Mouse (Mus musculus): Measurements from ENCODE around the gene Xrcc5.

Xrcc5 gene

DNA sequence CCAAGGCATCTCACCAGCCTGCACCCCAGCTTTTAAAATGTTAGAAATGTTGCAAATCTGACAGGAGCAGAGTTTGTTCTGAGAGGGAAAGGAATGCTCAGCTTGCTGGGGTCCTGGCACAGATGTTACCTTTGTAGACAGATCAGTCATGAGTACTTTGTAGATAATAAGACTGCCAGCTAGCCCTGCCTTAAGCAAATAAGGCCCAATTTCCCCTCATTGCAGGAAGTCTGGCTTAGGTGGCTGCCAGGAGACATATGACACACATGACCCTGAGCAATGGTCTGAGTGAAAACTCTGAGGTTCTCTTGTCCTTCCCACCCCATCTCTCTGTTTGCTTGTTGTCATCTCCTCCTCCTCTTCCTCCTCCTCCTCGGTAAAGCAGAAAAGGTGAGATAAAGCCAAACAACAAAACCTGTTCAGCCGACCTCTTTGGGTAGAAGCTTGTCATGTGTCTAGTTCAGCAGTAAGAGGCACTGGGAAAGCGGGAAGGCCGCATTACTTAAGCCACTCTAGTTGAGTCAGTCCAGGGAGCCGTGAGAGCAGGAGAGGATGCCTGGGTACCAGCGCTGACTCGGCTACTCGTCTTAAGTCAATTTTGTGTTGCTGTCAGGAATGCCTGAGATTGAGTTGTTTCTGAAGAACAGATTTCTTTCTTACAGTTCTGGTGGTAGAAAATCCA lies 92.6 kb downstream of the Xrcc5 start:
- no peak for DNase-seq

DNA sequence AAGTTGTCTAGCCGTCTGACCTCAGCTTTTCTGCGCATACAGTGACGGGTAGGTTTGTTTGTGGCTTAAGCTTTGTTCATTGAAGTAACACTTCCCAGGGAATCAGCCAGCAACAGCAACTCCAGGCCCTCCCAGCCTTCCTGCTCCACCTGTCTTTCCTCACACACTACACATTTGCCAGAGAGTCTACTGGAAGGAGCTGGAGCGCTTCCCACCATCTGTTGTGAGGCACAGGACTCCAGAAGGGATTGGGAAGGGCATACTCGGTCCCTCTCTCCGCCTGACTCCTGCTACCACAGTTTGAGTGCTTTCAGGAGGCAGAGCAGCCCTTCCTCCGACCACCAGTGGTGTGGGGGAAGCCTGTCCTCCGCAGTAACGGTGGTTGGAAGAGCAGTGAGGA lies 93.4 kb downstream of the Xrcc5 start:
- peak; percentile 34 for DNase-seq

DNA sequence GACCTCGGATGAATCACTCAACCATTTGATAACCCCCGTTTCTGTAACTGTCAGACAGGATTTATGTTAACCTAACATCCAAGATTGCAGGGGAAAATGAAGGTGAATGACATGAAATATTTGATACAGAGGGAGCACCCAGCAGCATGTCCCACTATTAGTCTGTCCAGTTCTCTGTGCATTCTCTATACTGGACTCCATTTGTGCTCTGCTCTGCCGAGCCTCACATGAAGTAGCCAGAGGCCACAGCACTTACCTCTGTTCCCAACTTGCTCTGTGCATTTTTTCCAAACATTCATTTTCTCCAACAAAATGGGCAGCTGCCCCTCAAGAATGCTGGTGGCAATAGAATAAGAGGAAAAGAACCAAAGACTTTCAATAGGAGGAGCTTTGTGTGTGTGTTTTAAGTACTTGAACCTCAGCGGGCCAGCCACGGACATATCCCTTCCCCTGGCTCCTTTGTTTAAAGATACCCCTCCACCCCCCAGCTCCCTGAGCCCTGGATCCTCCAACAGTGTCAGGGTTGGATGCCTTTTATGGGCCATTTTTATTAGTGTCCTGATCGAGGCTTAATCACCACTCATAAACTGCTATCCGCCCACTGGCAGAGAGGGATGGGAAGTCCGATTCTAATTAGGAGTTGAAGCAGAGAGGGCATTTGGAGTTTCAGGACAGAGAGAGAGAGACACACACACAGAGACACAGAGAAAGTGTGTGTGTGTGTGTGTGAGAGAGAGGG lies 94.3 kb downstream of the Xrcc5 start:
- DNase-seq = no peak

DNA sequence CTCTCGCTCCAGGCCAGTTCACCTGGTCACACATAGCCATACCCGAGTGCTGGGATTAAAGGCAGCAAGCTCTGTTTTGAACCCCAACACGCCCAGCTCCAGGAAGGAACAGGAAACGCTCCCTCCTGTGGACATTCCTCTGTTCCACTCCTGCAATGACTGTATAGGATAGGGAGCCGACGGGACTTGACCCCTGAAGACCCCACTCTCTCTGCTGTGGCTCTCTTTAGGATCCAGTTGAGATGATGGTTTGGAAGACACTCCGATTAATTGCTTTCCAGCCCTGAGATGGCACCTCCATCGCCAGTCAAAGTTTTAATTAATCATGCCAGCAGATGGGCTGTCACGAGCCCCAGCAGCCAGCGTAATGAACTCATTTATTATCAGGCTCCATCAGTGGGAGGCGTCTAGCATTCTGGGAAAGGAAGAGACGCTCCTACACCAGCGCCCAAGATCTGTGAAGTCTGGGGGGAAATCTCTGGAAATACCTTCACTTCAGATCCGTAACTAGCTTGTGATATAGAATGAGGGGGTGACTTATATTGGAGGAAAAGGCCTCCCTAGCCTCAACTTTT lies 99.4 kb downstream of the Xrcc5 start:
- DNase-seq = no peak

DNA sequence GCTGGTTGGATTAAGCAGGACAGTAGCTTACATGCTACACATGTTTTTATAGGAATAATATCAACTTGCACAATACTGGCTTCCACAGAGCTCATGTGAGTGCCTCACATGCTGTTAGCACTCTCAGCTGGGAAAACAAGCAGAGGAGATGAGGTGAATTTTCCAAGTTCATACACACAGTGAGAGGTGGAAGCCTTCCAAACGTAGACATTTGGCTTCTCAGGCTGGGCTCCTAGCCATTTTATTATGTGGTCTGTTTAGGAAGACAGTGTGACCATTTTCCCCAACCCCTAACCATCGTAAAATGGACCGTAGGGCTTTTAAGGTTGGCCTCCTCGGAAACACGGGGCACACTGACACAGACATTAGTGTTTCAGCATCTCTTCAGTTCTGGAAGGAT lies 102.7 kb downstream of the Xrcc5 start:
- no peak for DNase-seq

DNA sequence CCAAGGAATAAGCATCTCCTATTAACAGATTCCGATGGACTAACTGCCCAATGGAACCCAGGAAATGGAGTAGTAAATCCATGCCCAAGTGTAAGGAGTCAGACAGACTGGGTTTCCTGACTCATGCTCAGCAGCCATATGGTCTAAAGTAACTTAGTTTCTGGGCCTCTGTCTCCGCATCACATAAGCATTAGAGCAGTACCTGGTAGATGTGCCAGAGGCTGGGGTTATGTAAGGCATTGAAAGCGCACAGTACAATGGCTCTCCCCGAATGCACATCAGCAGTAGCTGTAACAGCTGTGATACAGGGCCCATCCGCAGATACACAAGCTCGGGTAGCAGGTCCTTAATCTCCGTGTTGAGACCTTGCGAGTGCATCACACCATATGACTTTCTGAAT lies 103.9 kb downstream of the Xrcc5 start:
- DNase-seq = peak; percentile 32

DNA sequence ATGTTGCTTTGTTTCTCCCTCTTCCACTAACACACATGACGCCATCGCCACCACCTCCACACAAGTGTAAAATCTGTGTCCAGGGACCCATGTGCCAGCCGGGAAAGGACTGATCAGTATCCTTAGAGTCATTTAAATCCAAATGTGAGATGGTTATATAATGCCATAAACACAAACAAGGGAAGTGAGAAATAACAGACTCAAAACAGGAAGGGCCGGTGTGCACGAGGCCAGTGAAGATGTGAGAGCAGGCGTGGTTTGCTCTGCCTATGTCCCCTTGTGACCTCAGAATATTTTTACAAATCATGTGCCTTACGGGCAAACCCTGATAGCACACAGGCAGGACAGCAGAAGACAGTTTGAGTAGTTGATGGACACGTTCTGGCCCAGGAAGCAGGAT lies 106.0 kb downstream of the Xrcc5 start:
- DNase-seq = peak; percentile 18

DNA sequence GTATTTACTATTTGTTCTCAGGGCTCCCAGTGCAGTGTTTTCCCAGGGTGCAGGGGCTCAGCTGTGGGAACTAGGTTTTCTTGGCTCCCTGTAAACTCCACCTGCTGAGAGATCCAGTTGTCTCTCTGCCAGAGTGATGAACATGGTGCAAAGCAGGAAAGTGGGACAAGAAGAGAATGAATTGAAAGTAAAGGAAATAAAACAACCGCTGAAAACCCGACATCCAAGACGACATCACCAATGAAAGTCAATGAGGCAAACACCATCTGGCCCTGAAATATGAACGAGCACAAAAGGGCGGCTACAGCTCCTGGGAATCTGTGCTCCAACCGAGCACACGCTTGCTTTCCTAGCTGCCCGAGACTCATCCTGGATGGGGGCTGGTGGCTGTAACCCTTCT lies 106.9 kb downstream of the Xrcc5 start:
- peak; percentile 28 for DNase-seq

DNA sequence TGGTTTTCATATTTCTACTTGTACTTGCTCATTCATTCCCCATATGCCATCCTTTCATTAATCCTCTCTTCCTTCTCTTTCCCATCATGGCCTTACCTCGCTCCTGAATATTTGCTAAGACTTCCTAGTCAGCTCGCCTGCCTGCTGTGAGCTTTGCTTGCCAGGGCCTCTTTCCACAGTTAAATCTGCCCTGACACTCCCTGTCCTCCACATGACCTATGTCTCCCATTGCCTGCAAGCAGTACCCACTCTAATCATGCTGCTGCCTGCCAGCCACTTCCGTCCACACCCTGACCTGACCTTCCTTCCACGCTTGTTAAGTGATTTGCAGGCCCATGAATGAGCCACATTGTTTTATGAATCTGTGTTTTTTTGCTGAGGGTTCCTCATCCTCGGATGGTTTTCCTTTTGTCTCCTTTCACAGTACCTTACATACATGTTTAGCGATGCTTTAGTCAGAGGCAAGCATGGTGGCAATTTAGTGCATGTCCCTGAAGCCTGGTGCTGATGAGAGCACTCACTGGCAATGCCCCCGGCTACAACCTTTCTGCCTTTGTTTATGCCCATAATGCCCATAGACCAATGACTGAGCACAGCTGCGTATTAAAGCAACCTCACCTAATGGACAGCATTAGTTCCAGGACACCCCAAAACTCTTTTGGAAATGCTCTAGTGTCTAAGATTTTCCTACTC lies 107.5 kb downstream of the Xrcc5 start:
- no peak for DNase-seq

DNA sequence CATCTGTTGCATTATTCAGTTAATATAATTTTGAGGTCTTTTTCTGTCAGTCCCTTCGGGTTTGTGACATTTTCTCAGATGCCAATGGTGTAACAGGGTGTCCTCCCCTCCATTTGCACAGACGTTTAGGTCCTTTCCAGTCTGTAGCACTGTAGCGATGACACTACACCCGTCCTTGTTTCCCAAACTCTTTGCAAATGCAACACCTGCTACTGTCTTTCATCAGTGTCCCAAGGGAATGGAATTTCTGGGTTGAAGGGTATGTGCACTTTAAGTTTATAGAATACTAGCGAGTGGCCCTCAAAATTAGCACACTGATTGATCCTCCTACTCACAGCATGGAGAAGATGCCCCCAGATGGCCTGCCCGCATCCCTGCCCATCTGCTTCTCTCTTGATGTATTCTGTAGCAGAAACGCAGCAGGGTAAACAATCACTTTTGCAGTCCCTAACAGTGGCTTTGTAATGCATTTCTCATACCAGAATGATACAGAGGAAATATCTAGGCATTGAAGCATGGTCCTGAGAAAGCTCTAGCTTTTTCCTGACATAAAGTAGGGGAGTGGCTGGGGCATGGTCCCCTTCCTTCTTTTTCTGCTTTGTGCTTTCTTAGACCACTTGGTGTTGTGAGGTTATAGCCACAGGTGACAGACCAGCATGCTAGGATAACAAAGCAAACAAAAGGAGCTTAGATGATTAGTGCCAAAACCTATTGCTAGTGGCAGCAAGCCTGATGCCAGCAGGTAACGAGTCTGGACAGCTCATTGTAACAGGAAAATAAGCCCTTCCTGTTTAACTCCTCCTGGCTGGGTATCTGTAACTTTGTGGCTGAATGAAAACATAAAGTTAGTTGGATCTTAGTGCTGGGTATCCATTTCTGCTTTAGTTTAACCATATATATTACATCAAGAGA lies 111.8 kb downstream of the Xrcc5 start:
- no peak for DNase-seq

DNA sequence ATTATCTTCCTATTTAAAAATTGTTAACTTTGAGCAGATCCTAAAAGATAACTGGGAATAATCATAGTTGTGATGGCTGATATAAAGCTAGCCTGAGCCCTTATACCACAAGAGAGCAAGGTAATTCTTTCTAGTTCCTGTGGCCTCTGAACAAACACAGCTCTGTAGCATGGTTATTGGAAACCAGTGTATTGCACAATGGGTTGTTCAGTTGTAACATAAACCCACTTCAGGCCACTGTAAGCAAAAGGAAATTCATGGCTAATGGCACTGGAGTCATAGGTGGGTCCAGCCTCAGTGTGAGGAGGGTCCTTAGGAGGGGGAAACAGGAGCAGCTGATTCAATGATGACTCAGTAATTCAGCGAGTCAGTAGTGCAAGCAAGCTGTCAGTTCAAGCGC lies 113.0 kb downstream of the Xrcc5 start:
- DNase-seq = no peak

DNA sequence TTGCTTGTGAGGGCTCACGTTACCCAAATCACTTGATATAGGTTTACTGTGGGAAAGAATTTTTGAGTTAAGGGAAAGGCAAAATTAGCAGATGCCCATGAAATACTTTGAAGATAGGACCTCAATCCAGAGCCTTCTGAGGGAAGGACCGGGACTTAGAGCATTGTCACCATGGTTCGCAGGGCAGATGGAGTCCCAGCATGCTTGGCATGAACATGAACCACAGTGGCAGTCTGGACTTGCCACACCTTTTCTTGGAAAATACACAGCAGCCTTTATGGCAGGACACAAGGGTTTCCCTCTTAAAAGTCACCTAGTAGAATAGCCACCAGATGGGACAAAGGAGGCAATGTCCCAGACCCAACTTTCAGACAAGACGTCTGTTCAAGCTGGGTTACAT lies 114.9 kb downstream of the Xrcc5 start:
- no peak for DNase-seq

DNA sequence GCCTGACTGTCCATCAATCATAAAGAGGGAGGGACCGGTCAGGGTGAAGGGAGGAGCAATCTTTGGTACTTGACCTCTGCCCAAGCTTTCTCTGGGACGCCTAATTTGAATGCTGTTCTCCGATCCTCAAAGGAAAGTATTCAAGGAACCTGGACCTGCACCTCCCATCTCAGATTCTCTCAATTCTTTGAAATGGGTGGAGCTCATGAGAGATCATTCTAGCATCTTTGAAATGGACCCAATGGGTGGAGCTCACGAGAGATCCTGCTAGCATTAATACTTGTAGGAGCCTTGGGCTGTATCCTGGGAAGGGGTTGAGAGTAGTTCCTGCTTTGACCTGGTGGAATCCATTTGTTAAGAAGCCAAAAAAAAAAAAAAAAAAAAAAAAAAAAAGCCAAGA lies 119.2 kb downstream of the Xrcc5 start:
- no peak for DNase-seq

DNA sequence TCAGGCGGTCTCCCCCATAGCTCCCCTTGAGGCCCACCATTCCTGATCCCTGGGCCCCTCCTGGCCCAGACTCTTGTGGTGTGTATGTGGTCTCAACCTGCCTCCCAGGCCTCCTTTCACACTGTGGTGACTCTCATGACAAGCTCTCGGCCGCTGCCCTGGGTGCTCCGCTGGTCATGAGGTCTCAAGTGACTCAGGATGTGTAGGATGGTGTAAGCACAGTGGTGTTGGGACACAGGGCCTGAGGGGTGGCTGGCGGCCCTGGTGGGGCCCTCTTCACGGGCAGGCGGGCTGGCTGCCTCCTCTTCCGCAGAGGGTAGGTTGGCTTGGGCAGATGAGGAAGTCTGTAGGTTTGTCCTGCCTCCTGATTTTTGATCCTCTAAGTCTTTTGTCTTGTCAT lies 121.3 kb downstream of the Xrcc5 start:
- DNase-seq = peak; percentile 34

DNA sequence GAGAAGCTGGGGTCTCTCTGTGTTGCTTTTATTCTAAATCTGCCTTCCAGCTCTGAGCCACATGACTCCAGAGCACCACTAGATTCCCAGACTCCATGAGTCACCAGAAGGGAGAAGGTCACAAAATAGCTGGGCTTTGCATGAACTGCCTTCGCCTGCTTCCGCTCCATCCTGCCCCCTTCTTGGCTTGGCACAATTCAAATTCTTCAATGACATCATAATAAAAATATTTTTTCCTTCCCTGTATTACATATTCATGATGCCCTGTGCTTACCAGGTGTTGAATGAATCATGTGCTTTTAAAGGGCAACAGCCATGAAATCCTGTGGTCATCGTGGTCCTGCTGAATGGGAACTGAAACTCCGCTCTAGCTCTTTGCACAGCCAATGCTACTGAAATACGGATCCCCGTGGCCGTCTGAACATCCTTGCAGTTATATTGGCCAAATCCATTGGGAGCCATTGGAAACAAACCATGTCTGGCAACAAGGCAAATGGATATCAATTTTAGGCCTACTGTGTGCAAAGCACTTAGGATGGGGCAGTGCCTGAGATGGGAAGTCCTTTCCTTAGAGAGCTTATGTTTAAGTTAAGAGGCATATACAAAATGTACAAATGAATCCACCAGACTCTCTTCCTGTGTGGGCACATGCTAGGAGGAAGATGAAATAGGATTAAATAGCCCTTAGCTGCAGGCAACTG lies 122.0 kb downstream of the Xrcc5 start:
- DNase-seq = no peak

DNA sequence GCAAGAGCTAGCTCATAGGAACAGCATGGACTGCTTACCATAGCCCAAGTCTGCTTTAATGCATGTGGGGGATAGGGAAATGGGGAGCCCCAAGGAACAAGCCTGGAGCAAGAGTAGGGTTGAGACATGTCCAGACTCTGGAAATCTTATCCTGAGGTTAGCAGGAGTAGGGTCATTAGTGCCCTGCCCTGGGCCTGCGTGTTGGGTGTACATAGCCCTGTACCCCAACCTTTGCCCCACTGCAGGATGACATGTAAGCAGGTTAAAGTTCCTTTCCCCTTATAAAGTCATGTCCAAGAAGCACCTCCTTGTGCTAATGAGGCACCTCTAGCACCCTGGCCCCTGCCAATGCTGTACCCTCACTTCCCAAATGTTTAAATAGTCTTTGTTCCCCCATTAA lies 125.4 kb downstream of the Xrcc5 start:
- DNase-seq = no peak

DNA sequence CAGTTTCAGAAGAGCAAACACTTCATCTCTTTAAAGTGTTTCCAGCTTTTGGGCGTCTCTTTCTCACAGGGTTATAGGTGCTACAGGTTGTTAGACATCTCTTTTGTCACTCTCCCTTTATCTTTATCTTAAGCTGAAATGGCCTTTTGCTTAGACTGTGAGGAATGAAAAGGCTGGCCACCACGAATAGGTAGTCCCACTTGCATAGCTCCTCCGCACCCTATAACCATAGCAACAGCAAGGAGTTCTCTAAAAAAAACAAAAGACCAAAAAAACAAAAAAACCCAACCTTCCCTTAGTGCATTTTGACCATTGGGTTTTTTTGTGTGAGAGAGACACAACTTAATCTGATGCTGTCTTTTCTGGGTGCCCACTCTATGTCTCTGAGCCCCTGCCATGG lies 127.3 kb downstream of the Xrcc5 start:
- no peak for DNase-seq

DNA sequence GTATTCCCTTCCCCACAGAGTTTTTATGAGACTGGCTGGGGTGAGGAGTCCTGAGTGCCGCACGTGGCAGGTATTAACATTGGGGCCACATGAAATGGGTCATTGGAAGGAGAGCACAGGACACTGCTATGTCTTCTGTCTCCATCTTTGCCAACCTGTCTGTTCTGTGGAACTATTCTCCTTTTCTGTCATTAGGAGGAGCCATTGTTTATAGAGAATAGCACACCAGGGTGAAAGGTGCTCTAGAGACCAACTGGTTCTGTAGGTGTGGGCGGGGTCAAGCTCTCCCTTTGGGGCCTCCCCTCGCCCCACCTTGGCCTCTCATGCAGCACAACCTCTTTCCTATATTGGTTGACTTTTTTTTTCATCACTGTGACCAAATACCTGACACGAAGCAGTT lies 129.7 kb downstream of the Xrcc5 start:
- no peak for DNase-seq

DNA sequence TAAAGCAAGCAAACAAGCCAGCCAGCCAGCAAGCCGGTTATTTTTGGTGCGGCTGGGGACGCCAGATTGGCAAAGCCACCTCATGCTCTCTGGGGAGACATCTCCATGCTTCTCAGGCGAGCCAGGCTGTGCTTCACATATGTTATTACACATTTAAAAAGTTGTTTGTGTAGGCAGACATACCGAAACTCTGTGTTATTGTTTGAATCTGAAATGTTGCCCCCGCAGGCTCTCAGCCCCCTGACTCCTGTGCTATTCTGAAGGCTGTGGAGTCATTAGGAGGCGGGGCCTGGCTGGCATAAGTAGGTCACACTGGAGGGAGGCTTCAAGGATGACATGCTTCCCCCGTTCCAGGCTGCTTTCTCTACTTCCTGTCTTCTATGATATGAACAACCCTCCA lies 131.9 kb downstream of the Xrcc5 start:
- DNase-seq = peak; percentile 81

DNA sequence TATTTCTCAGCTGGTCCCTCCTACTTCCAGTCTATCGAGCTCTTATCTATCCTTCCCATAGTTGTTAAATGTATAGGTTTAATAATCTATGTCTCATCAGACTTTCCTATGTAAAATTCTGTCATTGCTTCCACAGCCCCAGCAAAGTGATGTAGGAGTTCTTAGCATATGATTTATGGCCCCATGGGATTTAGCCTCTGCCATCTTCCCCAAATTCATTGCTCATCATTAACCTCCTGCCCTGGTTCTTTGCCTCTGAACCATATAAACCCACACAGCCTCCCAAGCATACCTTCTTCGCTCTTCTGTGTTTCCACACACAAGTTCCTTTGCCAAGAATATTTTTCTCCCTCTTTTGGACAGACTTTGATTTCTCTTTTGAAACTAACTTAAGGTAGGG lies 135.5 kb downstream of the Xrcc5 start:
- no peak for DNase-seq

Data from layer of hippocampus, adult 9-11 months (tissue).